ENCODE assay signal across 8 mouse cellular contexts in genomic region chr6:29388606-29389080, GRCm38 (mm10). TPM values are rescaled to one million over a fixed set of nuclear protein-coding genes. Genes with fewer than 3 reads are reported as not detected.
A peak's percentile ranks its signal among the peaks of the same experiment; 100 is the strongest.
DNase-seq lines count a peak whose midpoint lies in the region; TF ChIP-seq lines count a peak whose summit lies in the region.

No protein-coding gene starts in this region.

- peak overlapping the region; percentile 46 for H3K4me3 ChIP-seq in embryonic facial prominence, embryonic 10.5 days
- no peak overlapping the region for H3K4me3 ChIP-seq in left cerebral cortex, adult 2 months
- H3K4me3 ChIP-seq in small intestine, adult 2 months (ENCODE audit: low read depth, low read length) = peak overlapping the region; percentile 53; the same call in 1 of the 2 replicates

- H3K36me3 ChIP-seq in embryonic facial prominence, embryonic 10.5 days (replicated peaks) = no peaks in the 10 kb centered on the region
- no peaks in the 10 kb centered on the region for H3K36me3 ChIP-seq in small intestine, adult 2 months (ENCODE audit: control insufficient read depth, insufficient read depth, low read length)

- no peaks in the 10 kb centered on the region for H3K9me3 ChIP-seq in embryonic facial prominence, embryonic 10.5 days

- intact Hi-C loops in gastrocnemius, postnatal 36 days (cut with DNase I) = no loop called here
- intact Hi-C loops in left cerebral cortex, adult 2 months (cut with DNase I) = no loop called here

- H3K27ac ChIP-seq in embryonic facial prominence, embryonic 10.5 days (replicated peaks) = 0 out of 2 replicates have a peak overlapping the region, but pooled peaks have one; percentile 1
- H3K27ac ChIP-seq in left cerebral cortex, adult 2 months = no peak overlapping the region
- no peak overlapping the region for H3K27ac ChIP-seq in small intestine, adult 2 months (ENCODE audit: insufficient read depth, low read depth, low read length)

- TF ChIP-seq POLR2A in small intestine, adult 2 months (IDR thresholded peaks at IDR 0.05; ENCODE audit: low read depth, low read length) = no peak

- TF ChIP-seq CTCF in left cerebral cortex, adult 2 months (IDR thresholded peaks at IDR 0.05) = no peak
- TF ChIP-seq CTCF in small intestine, adult 2 months (IDR thresholded peaks at IDR 0.05; ENCODE audit: extremely low read depth, insufficient read length, insufficient replicate concordance, low read depth, low read length) = no peak

- peaks cover 30% of the 10 kb centered on the region for H3K4me1 ChIP-seq in embryonic facial prominence, embryonic 10.5 days
- H3K4me1 ChIP-seq in small intestine, adult 2 months (ENCODE audit: control insufficient read depth, insufficient read depth, insufficient read length, low read length) = peaks cover 7% of the 10 kb centered on the region; the same call in 1 of the 2 replicates

- peak; percentile 10 to 17 for DNase-seq in spleen, postnatal 36 days (ENCODE audit: low spot score in 2 of 2)
- DNase-seq in spleen, adult 18-20 months = no peak
- peak; percentile 71 for DNase-seq in embryonic facial prominence, embryonic 10.5 days (ENCODE audit: low spot score)
- DNase-seq in gastrocnemius, postnatal 36 days = peak; percentile 95 to 97
- peak; percentile 39 for DNase-seq in hindlimb bud, embryonic 11.5 days (ENCODE audit: extremely low spot score, low read depth, low spot score)
- peak; percentile 68 to 75 for DNase-seq in left cerebral cortex, adult 2 months (ENCODE audit: extremely low spot score in 1 of 2, low spot score in 2 of 2)
- DNase-seq in lung, postnatal 36 days = peak; percentile 94

- WGBS in embryonic facial prominence, embryonic 10.5 days = 9% methylated on average over 11 of the region's 11 CpGs
- WGBS in small intestine, adult 2 months = 3% methylated on average over 11 of the region's 11 CpGs

- H3K27me3 ChIP-seq in embryonic facial prominence, embryonic 10.5 days (replicated peaks; ENCODE audit: low read depth, poor library complexity, severe bottlenecking) = peaks cover 36% of the 10 kb centered on the region
- no peaks in the 10 kb centered on the region for H3K27me3 ChIP-seq in small intestine, adult 2 months (ENCODE audit: control insufficient read depth, insufficient read depth, low read length)

RNA-seq across cellular contexts. Expression of gene Opn1sw, which starts 0.4 kb away (rescaled TPM):
- polyA plus RNA-seq in embryonic facial prominence, embryonic 10.5 days (2016; fragmentation: Nextera tagmentation; extraction: Ambion mirVana) = 0.25 and 0.40 TPM in 2 replicates
- total RNA-seq in gastrocnemius, postnatal 36 days (2021) = under 1 TPM in 1 of 2 experiments, not detected in 1; 0.35 TPM
- total RNA-seq in left cerebral cortex, adult 2 months (2021) = under 1 TPM in 1 of 2 experiments, not detected in 1; 0.16 TPM
- 0.14 and 0.24 TPM in 2 replicates for polyA plus RNA-seq in small intestine, adult 2 months (2012; rRNA removed)

RNA-seq across cellular contexts. Expression of gene Ccdc136, which starts 7.5 kb away (rescaled TPM):
- polyA plus RNA-seq in embryonic facial prominence, embryonic 10.5 days (2016; fragmentation: Nextera tagmentation; extraction: Ambion mirVana) = 18.6 and 23.1 TPM in 2 replicates
- 10 to 100 TPM; 10.1 to 12.9 TPM for total RNA-seq in gastrocnemius, postnatal 36 days (2021)
- total RNA-seq in left cerebral cortex, adult 2 months (2021) = 100 to 1,000 TPM; 104 to 105 TPM
- polyA plus RNA-seq in small intestine, adult 2 months (2012; rRNA removed) = 0.74 and 1.8 TPM in 2 replicates

RNA-seq across cellular contexts. Expression of gene Calu, which starts 40.8 kb away (rescaled TPM):
- 228 and 237 TPM in 2 replicates for polyA plus RNA-seq in embryonic facial prominence, embryonic 10.5 days (2016; fragmentation: Nextera tagmentation; extraction: Ambion mirVana)
- total RNA-seq in gastrocnemius, postnatal 36 days (2021) = 10 to 100 TPM; 82.5 to 86.2 TPM
- total RNA-seq in left cerebral cortex, adult 2 months (2021) = 10 to 100 TPM; 59.5 to 65.2 TPM
- polyA plus RNA-seq in small intestine, adult 2 months (2012; rRNA removed) = 12.2 and 19.3 TPM in 2 replicates

RNA-seq across cellular contexts. Expression of gene Flnc, which starts 44.4 kb away (rescaled TPM):
- polyA plus RNA-seq in embryonic facial prominence, embryonic 10.5 days (2016; fragmentation: Nextera tagmentation; extraction: Ambion mirVana) = 4.0 and 4.5 TPM in 2 replicates
- total RNA-seq in gastrocnemius, postnatal 36 days (2021) = 100 to 1,000 TPM; 403 to 438 TPM
- 1 to 10 TPM; 1.2 to 1.7 TPM for total RNA-seq in left cerebral cortex, adult 2 months (2021)
- 5.9 and 7.9 TPM in 2 replicates for polyA plus RNA-seq in small intestine, adult 2 months (2012; rRNA removed)

Comparison
In these comparisons a context has a peak if more than half of its experiments do, and no peak if none do; other contexts are left out.
1. DNase-seq: peak in spleen, postnatal 36 days (2 of 2), embryonic facial prominence, embryonic 10.5 days (single experiment), gastrocnemius, postnatal 36 days (2 of 2), hindlimb bud, embryonic 11.5 days (single experiment), left cerebral cortex, adult 2 months (2 of 2) and lung, postnatal 36 days (single experiment); none in spleen, adult 18-20 months (0 of 2).
2. RNA of gene Ccdc136, which starts 7.5 kb away (total RNA-seq): 104 to 105 TPM in left cerebral cortex, adult 2 months; 10.1 to 12.9 TPM in gastrocnemius, postnatal 36 days; every median in the first group is over 4 times any median in the second.